Mouse (Mus musculus) brain, embryonic 14.5 days (tissue): ENCODE data around the gene Cdh16.
A peak's percentile ranks its signal among the peaks of the same experiment; 100 is the strongest.

Experiments
- CTCF ChIP-seq: fragments of 200-500 bp; IDR thresholded peaks from 2 replicates; pipeline ENCODE4 v1.5.1; 2012; ENCODE audit warnings: inconsistent platforms, mild to moderate bottlenecking, moderate library complexity, borderline replicate concordance; ENCODE audit not compliant: insufficient read depth, insufficient read length; ENCODE audit errors: extremely low read depth
- POLR2A ChIP-seq: fragments of 200-500 bp; IDR thresholded peaks from 2 replicates; pipeline ENCODE4 v1.6.1; 2012; ENCODE audit warnings: mild to moderate bottlenecking, inconsistent platforms, borderline replicate concordance; ENCODE audit not compliant: poor library complexity, insufficient read depth, insufficient read length, severe bottlenecking; ENCODE audit errors: extremely low read depth

- TF ChIP-seq POLR2A = no peak
- peak; percentile 83 for TF ChIP-seq CTCF
Observed at GRCm38 (mm10) chr8:104654984-104655383, 30.8 kb upstream of the Cdh16 start.
